Mouse (Mus musculus): Measurements from ENCODE around the gene Pfn3. TPM values are rescaled to one million over a fixed set of nuclear protein-coding genes. Genes with fewer than 3 reads are reported as not detected.

Pfn3 gene
- total and polyA plus RNA-seq, 3 experiments, result not detected

- Histone ChIP-seq H3K9me3 (replicated peaks; ENCODE audit: low read length) (peaks cover 6% of the 10 kb centered on the region), H3K79me2 (replicated peaks; ENCODE audit: control insufficient read depth, extremely low read depth, insufficient read depth, poor library complexity, severe bottlenecking) (no peaks in the 10 kb centered on the region), H3K4me2 (ENCODE audit: insufficient read depth, low read depth, poor library complexity, severe bottlenecking) (peak overlapping the region; percentile 41; the same call in 1 of the 2 replicates), H3K9ac (ENCODE audit: insufficient read depth, low read depth) (peak overlapping the region; percentile 65; the same call in 1 of the 2 replicates), H3K36me3 (replicated peaks in 1 of 2; ENCODE audit: control insufficient read depth in 1 of 2, insufficient read depth in 1 of 2, low read length in 1 of 2) (no peaks in the 10 kb centered on the region), H3K4me1 (ENCODE audit: control insufficient read depth in 1 of 2, insufficient read depth in 2 of 2) (peaks cover 13 to 40% of the 10 kb centered on the region in 2 experiments), H3K27ac (ENCODE audit: insufficient read depth, low read depth) (peak overlapping the region; percentile 21; the same call in 1 of the 2 replicates), H3K27me3 (replicated peaks) (no peaks in the 10 kb centered on the region), H3K4me3 (replicated peaks in 1 of 3; ENCODE audit: low read depth in 2 of 3, low read length in 2 of 3, poor library complexity in 1 of 3) (no peak overlapping the region)
- peak; percentile 50 for DNase-seq (ENCODE audit: extremely low read depth)
- TF ChIP-seq E2F4 (IDR thresholded peaks at IDR 0.05; ENCODE audit: insufficient replicate concordance, low read depth, low read length) (no peak), IRF4 (IDR thresholded peaks at IDR 0.05; ENCODE audit: low read depth, low read length) (peak; percentile 39; the same call in 1 of the 2 replicates), ZMIZ1 (IDR thresholded peaks at IDR 0.05; ENCODE audit: low read depth, low read length) (0 out of 2 replicates have a peak, but pooled peaks have one; percentile 55), HCFC1 (IDR thresholded peaks at IDR 0.05; ENCODE audit: low read depth, low read length) (peak; percentile 69), SMC3 (IDR thresholded peaks at IDR 0.05; ENCODE audit: low read depth, low read length) (no peak), ELF1 (IDR thresholded peaks at IDR 0.05; ENCODE audit: low read depth, low read length) (peak; percentile 76), TCF12 (IDR thresholded peaks at IDR 0.05; ENCODE audit: low read depth, low read length) (peak; percentile 67; the same call in 1 of the 2 replicates), MAZ (IDR thresholded peaks at IDR 0.05; ENCODE audit: low read depth, low read length) (0 out of 2 replicates have a peak, but pooled peaks have one; percentile 54), NELFE (IDR thresholded peaks at IDR 0.05; ENCODE audit: low read depth, low read length) (peak; percentile 79), TBP (conservative IDR thresholded peaks at IDR 0.05; ENCODE audit: low read depth, low read length) (0 out of 2 replicates have a peak, but pooled peaks have one; percentile 45), POLR2A (IDR thresholded peaks at IDR 0.05; ENCODE audit: low read depth, low read length) (peak; percentile 81)
- in situ Hi-C loops (cut with MboI; ENCODE audit: low pct_ligation_motif_present, low pct_unique_long_range_greater_than_20kb, low sequenced_read_pairs) (loop anchor here (5.0 kb wide), 1 partner anchor 38 kb away; no protein-coding TSS in a partner anchor), dilution Hi-C loops (cut with MboI; ENCODE audit: extremely low pct_ligation_motif_present, extremely low pct_unique_long_range_greater_than_20kb, low sequenced_read_pairs) (no loop called here)
These were observed 14.3 kb upstream of the Pfn3 start for GRCm38 (mm10) chr13:55429226-55429888.

DNA sequence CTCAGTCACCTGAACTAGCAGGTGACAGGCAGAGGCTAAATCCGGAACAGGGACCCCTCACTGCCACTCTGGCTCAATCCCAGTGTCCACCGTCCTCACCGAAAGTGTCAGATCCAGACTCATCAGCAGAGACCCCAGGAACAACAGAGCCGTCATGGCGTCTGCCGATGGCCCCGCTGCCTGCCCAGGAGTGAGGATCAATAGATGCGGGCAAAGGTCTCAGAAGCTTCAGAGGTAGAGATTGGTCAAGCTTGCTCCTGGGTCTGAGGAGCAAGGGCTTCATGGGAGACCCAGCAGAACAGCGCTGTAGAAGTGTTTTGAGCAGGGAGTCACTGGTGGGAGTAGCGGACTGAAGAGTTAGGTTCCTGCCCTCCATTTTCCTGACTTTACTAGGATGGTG, 11.6 kb upstream of the Pfn3 start, which contains the start of gene F12:
Gene F12 (minus strand): TSS at position 181 of the 400 bp plus-strand sequence.
- H3K27ac ChIP-seq (ENCODE audit: insufficient read depth, low read depth), result no peak within 1 kb of the TSS
- H3K9ac ChIP-seq (ENCODE audit: insufficient read depth, low read depth), result no peak within 1 kb of the TSS
- dilution Hi-C loops (cut with MboI; ENCODE audit: extremely low pct_ligation_motif_present, extremely low pct_unique_long_range_greater_than_20kb, low sequenced_read_pairs) (no loop called here), in situ Hi-C loops (cut with MboI; ENCODE audit: low pct_ligation_motif_present, low pct_unique_long_range_greater_than_20kb, low sequenced_read_pairs) (loop anchor here (5.0 kb wide), 1 partner anchor 41 kb away; no protein-coding TSS in a partner anchor)
- TF ChIP-seq POLR2AphosphoS2 (IDR thresholded peaks at IDR 0.05; ENCODE audit: low read depth, low read length) (no peak), EP300 (IDR thresholded peaks at IDR 0.05; ENCODE audit: low read length) (no peak), JUN (IDR thresholded peaks at IDR 0.05; ENCODE audit: insufficient read depth, low read depth, low read length) (no peak)
- H3K36me3 ChIP-seq (replicated peaks in 1 of 2; ENCODE audit: control insufficient read depth in 1 of 2, insufficient read depth in 1 of 2, low read length in 1 of 2), result no peaks in the 10 kb centered on the region
- peaks cover 9 to 24% of the 10 kb centered on the region in 2 experiments for H3K4me1 ChIP-seq (ENCODE audit: control insufficient read depth in 1 of 2, insufficient read depth in 2 of 2)
- no peak within 1 kb of the TSS for H3K4me3 ChIP-seq (replicated peaks in 1 of 3; ENCODE audit: low read depth in 2 of 3, low read length in 2 of 3, poor library complexity in 1 of 3)
- peaks cover 6% of the 10 kb centered on the region for H3K9me3 ChIP-seq (replicated peaks; ENCODE audit: low read length)
- no peak within 1 kb of the TSS for H3K4me2 ChIP-seq (ENCODE audit: insufficient read depth, low read depth, poor library complexity, severe bottlenecking)
- H3K27me3 ChIP-seq (replicated peaks), result peaks cover 5% of the 10 kb centered on the region
- DNase-seq (ENCODE audit: extremely low read depth), result no peak
- H3K79me2 ChIP-seq (replicated peaks; ENCODE audit: control insufficient read depth, extremely low read depth, insufficient read depth, poor library complexity, severe bottlenecking), result no peaks in the 10 kb centered on the region

All from CH12.LX (cell line).